Mouse (Mus musculus) liver, embryonic 13.5 days (tissue): ENCODE measurements around the gene Gm20837. TPM values are rescaled to one million over a fixed set of nuclear protein-coding genes. Genes with fewer than 3 reads are reported as not detected.
"Not testable (repeated sequence)": the region's sequence is repeated elsewhere in the genome, so short reads cannot be mapped to it uniquely, and the experiment has no call there.

ENCODE experiments used
- ATAC-seq: fragments of 200-750 bp; cut with Nextera tagmentation; 2 replicates; pipeline ENCODE4 v1.8.0; 2017; ENCODE audit warnings: low read depth, mild to moderate bottlenecking, moderate number of reproducible peaks, moderate library complexity
- DNase-seq: peaks from one replicate; pipeline ENCODE4 v3.0.0; 2022
- H3K27ac ChIP-seq: fragments of 300-500 bp; sonication (generic); 2 replicates; pipeline ENCODE4 v1.5.1; 2015; ENCODE audit warnings: moderate library complexity, mild to moderate bottlenecking, inconsistent platforms
- H3K27me3 ChIP-seq: fragments of 300-500 bp; sonication (generic); 2 replicates; pipeline ENCODE4 v1.6.1; 2015; ENCODE audit warnings: mild to moderate bottlenecking, inconsistent platforms
- H3K36me3 ChIP-seq: fragments of 300-500 bp; sonication (generic); 2 replicates; pipeline ENCODE4 v1.6.1; 2015; ENCODE audit warnings: mild to moderate bottlenecking, inconsistent platforms
- H3K4me1 ChIP-seq: fragments of 300-500 bp; sonication (generic); replicated peaks from 2 replicates; pipeline ENCODE4 v1.6.1; 2015; ENCODE audit warnings: inconsistent platforms
- H3K4me2 ChIP-seq: fragments of 300-500 bp; sonication (generic); 2 replicates; pipeline ENCODE4 v1.6.1; 2015; ENCODE audit warnings: inconsistent platforms, mild to moderate bottlenecking, moderate library complexity
- H3K4me3 ChIP-seq: fragments of 300-500 bp; sonication (generic); replicated peaks from 2 replicates; pipeline ENCODE4 v1.5.1; 2015; ENCODE audit warnings: mild to moderate bottlenecking, inconsistent platforms
- H3K9ac ChIP-seq: fragments of 300-500 bp; sonication (generic); 2 replicates; pipeline ENCODE4 v1.6.1; 2015; ENCODE audit warnings: mild to moderate bottlenecking, inconsistent platforms
- H3K9me3 ChIP-seq: fragments of 300-500 bp; sonication (generic); replicated peaks from 2 replicates; pipeline ENCODE4 v1.6.1; 2016; ENCODE audit warnings: inconsistent platforms
- WGBS: fragments of 180-500 bp; shearing (Covaris S2); methylation state at CpG from one replicate; pipeline ENCODE4 v1.1.7; 2015; ENCODE audit not compliant: insufficient replicate concordance; 5-methylcytosine and 5-hydroxymethylcytosine counted together
- polyA plus RNA-seq: library from polyadenylated mRNA; unstranded; fragments of >200 nt; fragmentation: Nextera tagmentation; extraction: Ambion mirVana; gene quantifications from 2 replicates; pipeline ENCODE4 v1.2.1, GENCODE M21; 2015

The Gm20837 gene
- not detected in 2 replicates for polyA plus RNA-seq

GRCm38 (mm10) chrY:90400948-90401347, at the start of gene Gm20837:
Gene Gm20837, plus strand, starts transcription at chrY:90401248.
- not testable (repeated sequence) for H3K36me3 ChIP-seq

More at GRCm38 (mm10) chrY:90400948-90401347, at the start of gene Gm20837:
- not testable (repeated sequence) for H3K4me1 ChIP-seq, H3K9ac ChIP-seq, H3K9me3 ChIP-seq, ATAC-seq, H3K4me3 ChIP-seq, DNase-seq, H3K27me3 ChIP-seq, H3K27ac ChIP-seq, H3K4me2 ChIP-seq
- no CpG with 5 or more reads among the region's 7 CpGs for WGBS
